Mouse (Mus musculus) midbrain, embryonic 15.5 days (tissue): Measurements from ENCODE around the gene Srrm4. TPM values are rescaled to one million over a fixed set of nuclear protein-coding genes. Genes with fewer than 3 reads are reported as not detected.

ENCODE experiments used
- ATAC-seq: fragments of 200-750 bp; cut with Nextera tagmentation; replicated peaks from 2 replicates; pipeline ENCODE4 v1.8.0; 2017; ENCODE audit warnings: moderate TSS enrichment
- H3K27ac ChIP-seq: fragments of 300-500 bp; sonication (generic); 2 replicates; pipeline ENCODE4 v1.5.1; 2015; ENCODE audit warnings: mild to moderate bottlenecking, inconsistent platforms
- H3K27me3 ChIP-seq: fragments of 300-500 bp; sonication (generic); replicated peaks from 2 replicates; pipeline ENCODE4 v1.6.1; 2015; ENCODE audit warnings: inconsistent platforms
- H3K36me3 ChIP-seq: fragments of 300-500 bp; sonication (generic); replicated peaks from 2 replicates; pipeline ENCODE4 v1.6.1; 2015; ENCODE audit warnings: inconsistent platforms
- H3K4me1 ChIP-seq: fragments of 300-500 bp; sonication (generic); 2 replicates; pipeline ENCODE4 v1.6.1; 2015; ENCODE audit warnings: inconsistent platforms
- H3K4me2 ChIP-seq: fragments of 300-500 bp; sonication (generic); 2 replicates; pipeline ENCODE4 v1.6.1; 2015; ENCODE audit warnings: inconsistent platforms, mild to moderate bottlenecking, moderate library complexity
- H3K4me3 ChIP-seq: fragments of 300-500 bp; sonication (generic); 2 replicates; pipeline ENCODE4 v1.5.1; 2015; ENCODE audit warnings: mild to moderate bottlenecking, inconsistent platforms
- H3K9ac ChIP-seq: fragments of 300-500 bp; sonication (generic); 2 replicates; pipeline ENCODE4 v1.6.1; 2015; ENCODE audit warnings: mild to moderate bottlenecking, inconsistent platforms
- H3K9me3 ChIP-seq: fragments of 300-500 bp; sonication (generic); 2 replicates; pipeline ENCODE4 v1.6.1; 2016; ENCODE audit warnings: inconsistent platforms
- WGBS: fragments of 180-500 bp; shearing (Covaris S2); methylation state at CpG from one replicate; pipeline ENCODE4 v1.1.7; 2015; ENCODE audit warnings: mixed read lengths; 5-methylcytosine and 5-hydroxymethylcytosine counted together
- polyA plus RNA-seq: library from polyadenylated mRNA; unstranded; fragments of >200 nt; fragmentation: Nextera tagmentation; extraction: Ambion mirVana; gene quantifications from 2 replicates; pipeline ENCODE4 v1.2.1, GENCODE M21; 2015

Gene Srrm4
- polyA plus RNA-seq, 1 experiment from 2014 or later = 20.0 TPM

DNA sequence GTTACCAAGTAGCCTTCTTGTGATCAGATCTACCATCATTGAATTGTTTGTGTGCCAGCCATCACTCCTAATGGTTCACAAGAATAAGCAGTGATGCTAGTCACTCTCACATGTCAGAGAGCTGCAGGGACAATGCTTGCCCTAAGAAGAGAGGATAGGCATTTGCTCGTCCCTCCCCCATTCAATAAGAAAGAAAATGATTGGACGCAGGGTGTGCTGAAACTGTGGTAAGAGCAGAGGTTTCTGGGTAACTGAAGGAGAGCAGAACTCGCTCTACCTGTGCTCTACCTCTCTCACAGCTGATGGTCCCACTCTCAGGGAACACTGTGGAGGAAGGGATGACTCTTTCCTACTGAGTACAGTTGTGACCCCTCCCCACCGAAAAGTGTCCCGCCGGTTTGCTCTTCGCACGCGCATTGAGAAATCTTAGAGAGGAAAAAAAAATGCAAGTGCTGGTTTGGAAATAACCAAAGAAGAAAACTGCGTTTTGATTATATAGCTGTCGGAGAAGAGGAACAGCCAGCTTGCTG, 143.7 kb downstream of the Srrm4 start:
- no peak overlapping the region for H3K4me3 ChIP-seq
- H3K27me3 ChIP-seq = no peaks in the 10 kb centered on the region
- no peaks in the 10 kb centered on the region for H3K9me3 ChIP-seq
- no peak overlapping the region for H3K27ac ChIP-seq
- ATAC-seq = no peak
- WGBS = 52% methylated on average over 11 of the region's 11 CpGs
- H3K9ac ChIP-seq = no peak overlapping the region
- peaks cover 11% of the 10 kb centered on the region for H3K4me1 ChIP-seq
- H3K4me2 ChIP-seq = no peak overlapping the region
- H3K36me3 ChIP-seq = 0 out of 2 replicates have a peak, but pooled peaks cover 6% of the 10 kb centered on the region

DNA sequence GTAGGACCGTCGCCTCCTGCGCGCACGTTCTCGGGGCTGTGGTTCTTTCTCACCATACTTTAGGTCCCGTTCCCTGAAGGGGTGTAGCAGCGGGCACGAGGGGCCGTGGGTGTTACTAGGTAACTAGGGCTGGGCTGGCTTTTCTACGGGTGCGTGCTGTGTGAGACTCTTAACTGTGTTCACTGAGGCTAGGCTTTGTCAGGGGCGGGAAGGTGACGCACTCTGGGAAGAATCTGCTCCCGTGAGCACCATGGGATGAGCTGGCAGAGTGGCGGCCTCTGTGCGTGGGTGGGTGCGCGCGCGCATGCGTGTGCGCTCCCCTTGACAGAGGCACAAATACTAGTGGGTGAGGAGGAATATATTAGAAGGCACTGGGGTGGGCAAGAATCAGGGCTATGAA, 145.1 kb downstream of the Srrm4 start:
- Histone ChIP-seq H3K4me2 (no peak overlapping the region), H3K27ac (no peak overlapping the region), H3K9ac (no peak overlapping the region), H3K4me1 (peaks cover 11% of the 10 kb centered on the region), H3K36me3 (0 out of 2 replicates have a peak, but pooled peaks cover 6% of the 10 kb centered on the region), H3K4me3 (no peak overlapping the region), H3K27me3 (no peaks in the 10 kb centered on the region), H3K9me3 (no peaks in the 10 kb centered on the region)
- ATAC-seq = no peak
- 53% methylated on average over 23 of the region's 23 CpGs for WGBS

DNA sequence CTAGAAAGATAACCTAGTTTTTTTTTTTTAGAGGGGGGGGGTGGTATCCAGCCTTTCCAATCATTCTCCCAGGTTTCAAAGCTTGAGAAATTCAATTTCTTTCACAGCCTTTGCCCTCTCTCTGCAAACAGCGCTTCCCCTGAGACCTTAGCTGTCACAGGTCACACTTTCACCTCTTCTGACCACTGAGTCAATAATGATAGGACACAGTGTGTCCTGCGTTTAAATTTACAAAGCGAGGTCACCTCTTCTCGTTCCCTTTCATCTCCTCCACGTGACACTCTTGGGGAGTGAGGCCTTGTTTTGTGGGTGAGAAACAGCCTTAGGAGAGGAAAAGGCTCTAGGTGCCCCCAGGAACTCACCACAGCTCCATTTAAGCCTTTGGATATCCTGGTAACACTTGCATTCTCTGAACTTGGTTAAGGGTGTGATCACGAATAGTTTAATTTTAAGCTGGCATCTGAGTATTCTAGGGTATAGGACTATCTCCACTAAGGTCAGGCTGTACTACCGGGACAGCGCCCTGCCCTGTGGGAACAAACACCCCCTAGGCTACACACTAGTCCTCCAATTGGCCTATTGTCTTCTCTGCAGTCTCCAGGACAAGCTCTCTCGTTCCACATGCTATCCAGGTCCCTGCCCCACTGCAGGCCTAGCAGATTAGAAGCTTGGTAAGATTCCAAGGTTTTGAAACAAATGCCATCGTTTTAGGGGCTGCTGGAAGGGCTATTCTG, 145.8 kb downstream of the Srrm4 start:
- Histone ChIP-seq H3K27ac (no peak overlapping the region), H3K36me3 (0 out of 2 replicates have a peak, but pooled peaks cover 3% of the 10 kb centered on the region), H3K27me3 (no peaks in the 10 kb centered on the region), H3K9me3 (no peaks in the 10 kb centered on the region), H3K4me2 (no peak overlapping the region), H3K4me1 (peaks cover 11% of the 10 kb centered on the region), H3K4me3 (no peak overlapping the region), H3K9ac (no peak overlapping the region)
- 57% methylated on average over 10 of the region's 10 CpGs for WGBS
- ATAC-seq = no peak

DNA sequence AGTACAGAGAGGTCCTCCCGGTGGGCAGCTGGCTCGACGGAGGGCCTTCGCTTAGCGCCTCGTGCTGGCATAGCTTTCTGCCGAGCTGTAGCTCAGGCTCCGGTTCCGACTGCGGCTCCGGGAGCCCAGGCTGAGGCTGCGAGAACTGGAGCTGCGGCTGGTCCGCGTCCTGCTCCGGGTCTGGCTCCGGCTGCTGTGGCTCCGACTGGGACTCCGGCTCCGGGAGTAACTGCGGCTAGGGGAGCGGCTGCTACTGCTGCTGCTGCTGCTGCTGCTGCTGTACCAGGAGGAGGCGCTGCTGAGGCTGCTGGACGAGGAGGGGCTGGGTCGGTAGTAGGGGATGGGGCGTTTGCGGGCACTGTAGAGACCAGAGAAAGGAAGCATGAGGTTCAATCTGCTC, 147.1 kb downstream of the Srrm4 start:
- H3K27me3 ChIP-seq = no peaks in the 10 kb centered on the region
- 0 out of 2 replicates have a peak, but pooled peaks cover 2% of the 10 kb centered on the region for H3K36me3 ChIP-seq
- 0 out of 2 replicates have a peak overlapping the region, but pooled peaks have one; percentile 42 for H3K27ac ChIP-seq
- H3K4me2 ChIP-seq = no peak overlapping the region
- no peak overlapping the region for H3K9ac ChIP-seq
- 66% methylated on average over 27 of the region's 27 CpGs for WGBS
- no peak overlapping the region for H3K4me3 ChIP-seq
- peaks cover 11% of the 10 kb centered on the region for H3K4me1 ChIP-seq
- H3K9me3 ChIP-seq = no peaks in the 10 kb centered on the region
- no peak for ATAC-seq

DNA sequence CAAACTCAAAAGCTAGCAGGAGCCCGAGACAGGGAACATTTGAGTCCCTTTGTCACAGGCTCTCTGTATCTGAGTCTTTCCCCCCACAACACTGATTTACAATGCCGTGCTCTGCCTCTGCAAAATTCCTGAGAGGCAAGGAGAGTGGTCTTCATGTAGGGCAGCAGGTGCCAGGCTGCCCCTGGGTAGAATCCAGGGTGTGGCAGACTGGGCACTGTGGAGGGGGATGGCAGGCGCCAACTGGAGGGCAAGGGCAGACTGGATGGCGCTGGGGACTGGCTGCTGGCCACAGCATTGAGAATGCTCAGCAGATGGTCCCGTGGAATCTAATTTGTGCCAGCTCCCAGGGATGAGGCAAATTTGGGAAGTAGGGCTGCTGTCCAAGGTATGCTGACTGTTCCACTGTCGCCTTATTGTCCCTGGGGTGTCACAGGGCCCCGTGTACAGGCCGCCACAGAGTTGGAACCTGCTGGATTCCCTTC, 148.1 kb downstream of the Srrm4 start:
- H3K4me3 ChIP-seq = no peak overlapping the region
- no peaks in the 10 kb centered on the region for H3K9me3 ChIP-seq
- peaks cover 11% of the 10 kb centered on the region for H3K4me1 ChIP-seq
- H3K27me3 ChIP-seq = no peaks in the 10 kb centered on the region
- no peak overlapping the region for H3K4me2 ChIP-seq
- H3K36me3 ChIP-seq = 0 out of 2 replicates have a peak, but pooled peaks cover 2% of the 10 kb centered on the region
- H3K27ac ChIP-seq = peak overlapping the region; percentile 42
- 58% methylated on average over 8 of the region's 8 CpGs for WGBS
- ATAC-seq = no peak
- H3K9ac ChIP-seq = no peak overlapping the region

DNA sequence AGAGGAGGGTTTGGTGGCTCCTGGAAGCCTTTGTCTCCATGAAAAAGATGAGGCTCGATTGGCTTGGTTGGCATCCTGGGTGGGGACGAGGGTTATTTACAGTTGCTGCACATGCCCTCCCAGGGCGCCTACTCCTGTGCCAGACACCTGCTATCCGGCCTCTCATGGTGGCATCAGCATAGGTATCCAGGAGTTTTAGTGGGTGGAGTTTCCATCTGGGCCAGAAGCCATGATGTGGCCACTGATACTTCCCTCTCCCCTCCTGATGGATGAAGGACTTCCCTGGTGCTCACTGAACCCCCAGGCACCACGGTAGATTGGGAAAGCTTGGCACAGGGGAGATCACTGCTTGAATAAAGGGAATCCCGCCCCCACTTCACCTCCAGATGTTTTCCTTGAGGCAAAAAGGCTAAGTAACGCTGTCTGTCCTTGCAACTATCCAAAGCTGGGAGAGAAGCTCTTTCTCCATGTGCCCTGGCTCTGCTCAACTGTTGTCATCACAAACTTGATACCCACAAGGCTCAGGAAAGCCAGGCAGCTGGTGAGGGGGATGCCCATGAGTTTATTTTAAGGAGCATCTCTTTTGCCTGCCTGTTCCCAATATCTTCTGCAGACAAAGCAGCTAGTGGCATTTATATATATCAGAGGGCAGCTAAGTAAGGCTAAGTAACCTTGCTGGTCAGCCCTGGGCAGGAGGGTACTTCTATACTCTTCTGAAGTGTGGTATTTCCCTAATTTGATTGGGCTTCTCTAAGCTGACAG, 148.7 kb downstream of the Srrm4 start:
- no peak overlapping the region; the same call in 1 of the 2 replicates for H3K27ac ChIP-seq
- 77% methylated on average over 7 of the region's 7 CpGs for WGBS
- 0 out of 2 replicates have a peak, but pooled peaks cover 2% of the 10 kb centered on the region for H3K36me3 ChIP-seq
- H3K4me1 ChIP-seq = peaks cover 11% of the 10 kb centered on the region
- H3K4me3 ChIP-seq = no peak overlapping the region
- ATAC-seq = no peak
- no peaks in the 10 kb centered on the region for H3K9me3 ChIP-seq
- H3K27me3 ChIP-seq = no peaks in the 10 kb centered on the region
- H3K9ac ChIP-seq = no peak overlapping the region
- no peak overlapping the region for H3K4me2 ChIP-seq

DNA sequence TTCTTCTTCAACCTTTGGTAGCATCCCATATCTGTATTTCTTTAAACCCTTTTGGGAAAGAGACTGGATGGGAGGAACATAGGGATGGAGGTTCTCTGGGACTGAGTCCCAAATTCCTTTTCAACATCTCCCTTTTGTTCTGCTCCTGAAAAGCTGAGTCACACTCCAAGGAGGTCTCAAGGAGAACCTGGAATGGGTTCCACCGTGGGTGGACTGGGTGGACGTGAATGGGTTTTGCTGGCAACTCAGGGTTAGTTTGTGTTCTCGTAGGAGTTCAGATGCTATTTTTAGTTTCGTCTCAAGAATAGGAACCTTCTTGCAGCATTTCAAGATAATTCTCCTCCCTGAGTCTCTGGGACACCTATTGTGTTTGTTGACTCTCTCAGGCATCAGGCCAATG, 151.4 kb downstream of the Srrm4 start:
- H3K4me3 ChIP-seq = no peak overlapping the region
- H3K4me1 ChIP-seq = peaks cover 6% of the 10 kb centered on the region; the same call in 1 of the 2 replicates
- ATAC-seq = no peak
- H3K4me2 ChIP-seq = no peak overlapping the region
- WGBS = 72% methylated on average over 4 of the region's 4 CpGs
- H3K9ac ChIP-seq = no peak overlapping the region
- H3K9me3 ChIP-seq = no peaks in the 10 kb centered on the region
- 0 out of 2 replicates have a peak, but pooled peaks cover 2% of the 10 kb centered on the region for H3K36me3 ChIP-seq
- no peaks in the 10 kb centered on the region for H3K27me3 ChIP-seq
- no peak overlapping the region for H3K27ac ChIP-seq

DNA sequence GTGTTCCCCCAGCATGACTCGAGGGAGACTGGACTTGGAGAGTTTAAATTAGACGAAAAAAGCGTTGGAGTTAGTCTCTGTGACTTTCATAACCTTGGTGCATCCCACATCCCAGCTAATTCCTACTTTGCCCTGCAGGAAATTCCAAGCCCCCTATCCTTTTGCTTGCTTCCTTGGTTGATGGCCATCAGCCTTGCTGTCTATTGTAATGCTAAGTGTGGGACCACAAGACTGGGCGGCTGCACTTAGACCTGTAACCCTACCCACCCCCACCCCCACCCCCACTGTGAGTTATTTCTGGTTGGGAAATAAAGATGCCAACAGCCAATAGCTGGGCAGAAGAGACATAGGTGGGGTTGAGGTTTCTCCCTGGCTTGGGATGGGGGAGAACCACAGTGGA, 153.3 kb downstream of the Srrm4 start:
- Histone ChIP-seq H3K4me1 (peaks cover 3% of the 10 kb centered on the region; the same call in 1 of the 2 replicates), H3K27ac (no peak overlapping the region), H3K4me3 (no peak overlapping the region), H3K27me3 (no peaks in the 10 kb centered on the region), H3K4me2 (no peak overlapping the region), H3K36me3 (no peaks in the 10 kb centered on the region), H3K9me3 (no peaks in the 10 kb centered on the region), H3K9ac (no peak overlapping the region)
- 32% methylated on average over 4 of the region's 4 CpGs for WGBS
- ATAC-seq = no peak

DNA sequence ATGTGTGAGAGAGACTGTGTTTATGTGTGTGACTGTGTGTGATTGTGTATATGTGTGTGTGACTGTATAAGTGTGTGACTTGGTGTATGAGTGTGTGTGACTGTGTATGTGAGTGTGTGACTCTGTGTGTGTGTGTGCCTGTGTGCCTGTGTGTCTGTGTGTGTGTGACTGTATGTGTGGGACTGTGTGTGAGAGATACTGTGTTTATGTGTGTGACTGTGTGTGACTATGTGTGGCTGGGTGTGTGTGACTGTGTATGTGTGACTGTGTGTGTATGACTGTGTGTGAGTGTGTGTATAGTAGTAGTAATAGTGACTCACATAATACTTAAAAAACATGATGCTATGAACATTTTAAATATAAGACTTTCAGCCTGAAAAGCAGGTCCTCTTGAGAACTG, 155.5 kb downstream of the Srrm4 start:
- Histone ChIP-seq H3K4me3 (no peak overlapping the region), H3K9ac (no peak overlapping the region), H3K27me3 (no peaks in the 10 kb centered on the region), H3K9me3 (no peaks in the 10 kb centered on the region), H3K4me2 (no peak overlapping the region), H3K4me1 (no peaks in the 10 kb centered on the region), H3K27ac (no peak overlapping the region), H3K36me3 (no peaks in the 10 kb centered on the region)
- ATAC-seq = no peak

DNA sequence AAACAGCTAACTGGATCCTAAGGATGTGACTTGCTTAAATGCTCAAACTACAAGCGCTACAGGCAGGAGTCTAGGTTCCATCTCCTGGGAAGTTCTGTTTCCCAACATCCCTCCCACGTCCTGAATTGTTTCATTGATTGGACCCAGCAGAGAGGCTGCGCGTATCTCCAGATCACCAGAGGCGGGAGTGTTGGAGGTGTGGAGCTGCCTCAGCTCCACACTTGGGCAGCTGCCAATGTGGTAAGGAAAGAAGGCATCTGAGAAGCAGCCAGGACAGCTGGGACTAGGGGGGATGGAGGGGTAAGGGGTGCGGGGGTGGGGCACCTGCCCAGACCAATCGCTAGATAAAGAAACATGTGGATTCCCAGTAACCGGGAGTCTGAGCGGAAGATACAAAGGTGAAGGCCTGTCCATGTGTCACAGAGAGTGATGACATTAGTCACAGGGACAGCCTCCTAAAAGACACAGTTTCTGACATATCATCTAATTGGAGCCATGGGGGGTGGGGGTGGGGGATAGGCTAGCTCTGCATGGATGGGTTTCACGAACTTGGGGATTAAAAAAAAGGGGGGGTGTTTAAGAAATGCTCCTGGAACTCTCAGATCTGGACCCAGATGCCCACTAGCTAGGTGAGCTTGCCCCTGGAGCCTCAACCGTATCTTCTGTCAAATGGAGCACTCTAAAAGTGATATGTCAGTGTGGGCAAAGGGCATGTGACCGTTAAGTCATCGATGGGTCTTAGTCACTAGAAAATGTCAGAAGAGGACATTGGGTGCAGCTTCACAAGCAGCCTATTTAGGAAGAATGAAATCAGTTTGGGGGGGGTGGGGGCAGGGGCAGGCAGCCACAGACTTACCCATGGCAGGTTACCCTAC, 156.4 kb downstream of the Srrm4 start:
- WGBS = 56% methylated on average over 13 of the region's 13 CpGs
- Histone ChIP-seq H3K4me2 (no peak overlapping the region), H3K4me3 (no peak overlapping the region), H3K36me3 (no peaks in the 10 kb centered on the region), H3K9ac (no peak overlapping the region), H3K9me3 (no peaks in the 10 kb centered on the region), H3K27me3 (no peaks in the 10 kb centered on the region), H3K27ac (no peak overlapping the region), H3K4me1 (no peaks in the 10 kb centered on the region)
- ATAC-seq = no peak

DNA sequence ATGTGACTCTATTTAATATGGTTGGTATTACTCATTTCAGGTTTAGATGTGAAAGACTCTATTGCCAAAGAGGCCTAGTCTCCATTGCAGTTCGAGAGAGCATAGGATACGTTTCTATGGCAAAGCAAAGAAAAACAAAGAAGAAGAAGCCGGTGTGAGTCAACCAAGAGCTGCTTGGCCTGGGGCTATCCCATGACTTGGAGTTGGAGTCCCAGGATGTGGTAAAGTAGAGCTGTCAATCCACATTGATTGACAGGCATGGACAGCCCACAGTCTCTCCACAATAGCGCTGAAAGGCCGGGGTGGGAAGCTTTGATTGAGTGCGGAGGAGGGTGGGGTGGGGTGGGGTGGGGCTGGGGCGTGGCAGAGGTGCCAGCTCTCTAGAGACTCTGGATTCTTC, 158.7 kb downstream of the Srrm4 start:
- 54% methylated on average over 7 of the region's 7 CpGs for WGBS
- no peak overlapping the region for H3K4me3 ChIP-seq
- H3K4me1 ChIP-seq = no peaks in the 10 kb centered on the region
- H3K36me3 ChIP-seq = no peaks in the 10 kb centered on the region
- H3K9ac ChIP-seq = no peak overlapping the region
- no peak overlapping the region for H3K27ac ChIP-seq
- ATAC-seq = no peak
- H3K9me3 ChIP-seq = no peaks in the 10 kb centered on the region
- no peak overlapping the region for H3K4me2 ChIP-seq
- H3K27me3 ChIP-seq = no peaks in the 10 kb centered on the region

DNA sequence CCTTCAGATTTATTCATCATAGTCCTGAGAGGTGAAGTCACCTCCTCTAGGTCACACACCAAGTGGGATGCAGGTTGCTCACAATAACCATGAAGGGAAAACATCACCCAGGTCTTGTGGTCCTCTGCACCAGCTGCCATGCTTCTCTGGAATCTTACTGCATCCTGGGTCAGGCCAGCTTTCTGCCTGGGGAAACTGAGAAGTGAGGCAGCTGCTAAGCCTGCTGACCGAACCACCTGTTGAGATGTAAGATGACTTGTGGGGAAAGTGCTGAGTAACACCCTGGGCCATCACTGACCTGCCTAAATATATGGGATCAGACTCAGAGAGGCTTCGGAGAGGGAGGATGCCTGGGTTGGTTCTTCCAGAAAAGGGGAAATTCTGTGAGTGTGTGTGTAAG, 164.9 kb downstream of the Srrm4 start:
- no peak overlapping the region for H3K9ac ChIP-seq
- peaks cover 13% of the 10 kb centered on the region for H3K4me1 ChIP-seq
- no peak overlapping the region for H3K27ac ChIP-seq
- ATAC-seq = no peak
- no peak overlapping the region for H3K4me2 ChIP-seq
- H3K4me3 ChIP-seq = no peak overlapping the region
- H3K9me3 ChIP-seq = no peaks in the 10 kb centered on the region
- no peaks in the 10 kb centered on the region for H3K36me3 ChIP-seq
- H3K27me3 ChIP-seq = no peaks in the 10 kb centered on the region; the same call in 1 of the 2 replicates
- WGBS = 87% methylated on average over 2 of the region's 2 CpGs
